ENCODE assay signal across 23 mouse cellular contexts in the genomic region with DNA sequence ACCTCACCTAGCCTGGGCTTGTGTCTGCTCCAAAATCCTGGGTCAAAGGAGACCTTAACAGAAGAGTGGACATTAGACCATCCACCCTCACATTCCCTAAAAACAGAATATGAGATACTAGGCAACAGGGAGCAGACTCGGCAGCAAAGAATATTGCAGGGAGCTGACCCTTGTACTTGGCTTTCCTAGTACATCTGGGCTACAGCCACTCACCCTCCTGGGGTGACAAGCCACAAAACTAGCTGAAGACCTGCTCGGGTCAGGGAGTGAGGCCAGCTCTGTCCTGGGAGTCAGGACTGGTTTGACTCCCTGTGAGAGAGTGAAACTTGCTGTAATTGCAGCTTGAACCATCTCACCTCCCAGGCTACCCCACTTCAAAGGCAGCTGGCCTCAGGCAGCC. TPM values are rescaled to one million over a fixed set of nuclear protein-coding genes. Genes with fewer than 3 reads are reported as not detected.
A peak's percentile ranks its signal among the peaks of the same experiment; 100 is the strongest.
DNase-seq lines count a peak whose midpoint lies in the region; ATAC-seq lines count a peak whose summit lies in the region.
"Had no signal": no experiment of that assay in that cellular context is flagged by ENCODE, and none has a peak within 500 bp of the region (broad histone marks: within the 10 kb centered on the region; RNA-seq: fewer than 3 reads in every experiment).

No protein-coding gene starts in this region.

- ATAC-seq in lung, embryonic 15.5 days (ENCODE audit: borderline replicate concordance, extremely low read depth, low FRiP score, low TSS enrichment): no peak
- ATAC-seq: forebrain, postnatal 0 days; hindbrain, postnatal 0 days had no signal

- no peak overlapping the region for H3K9ac ChIP-seq in lung, embryonic 15.5 days
- H3K9ac ChIP-seq: forebrain, embryonic 12.5 days; forebrain, postnatal 0 days; heart, embryonic 13.5 days; hindbrain, embryonic 12.5 days had no signal

- peak; percentile 85 for DNase-seq in heart, adult 11 months
- no peak for DNase-seq in heart, adult 9 months (ENCODE audit: low spot score in 2 of 2)
- DNase-seq in lung, postnatal 14 days: no peak
- DNase-seq in limb, embryonic 10.5 days (ENCODE audit: low spot score): no peak
- DNase-seq in kidney, adult 18-20 months: no peak
- DNase-seq in kidney, adult 9 months: no peak
- DNase-seq: adrenal gland, postnatal 14 days; cerebellum, adult 11-12 months; cerebellum, adult 9-10 months; cerebellum, postnatal 25 days; forebrain, postnatal 0 days; gastrocnemius, postnatal 14 days; heart, postnatal 36 days had no signal

- H3K4me1 ChIP-seq in lung, embryonic 15.5 days: peaks cover 51% of the 10 kb centered on the region
- H3K4me1 ChIP-seq in limb, embryonic 10.5 days: peaks cover 52% of the 10 kb centered on the region

- no peaks in the 10 kb centered on the region for H3K9me3 ChIP-seq in lung, embryonic 15.5 days
- H3K9me3 ChIP-seq in limb, embryonic 10.5 days (replicated peaks): no peaks in the 10 kb centered on the region
- H3K9me3 ChIP-seq: forebrain, embryonic 12.5 days; heart, embryonic 13.5 days; hindbrain, embryonic 12.5 days had no signal

- H3K4me2 ChIP-seq in lung, embryonic 15.5 days: no peak overlapping the region
- H3K4me2 ChIP-seq: forebrain, embryonic 12.5 days; heart, embryonic 13.5 days; hindbrain, embryonic 12.5 days had no signal

- no peak overlapping the region for H3K4me3 ChIP-seq in lung, embryonic 15.5 days
- H3K4me3 ChIP-seq in limb, embryonic 10.5 days: no peak overlapping the region
- H3K4me3 ChIP-seq: forebrain, embryonic 12.5 days; heart, embryonic 13.5 days; hindbrain, embryonic 12.5 days had no signal

- WGBS in lung, embryonic 15.5 days: 46% methylated on average over 2 of the region's 2 CpGs
- 34% methylated on average over 2 of the region's 2 CpGs for WGBS in limb, embryonic 10.5 days

- H3K27ac ChIP-seq in lung, embryonic 15.5 days: peak overlapping the region; percentile 65
- peak overlapping the region; percentile 15; the same call in 1 of the 2 replicates for H3K27ac ChIP-seq in limb, embryonic 10.5 days
- H3K27ac ChIP-seq: forebrain, embryonic 12.5 days; heart, embryonic 13.5 days; hindbrain, embryonic 12.5 days; hindbrain, postnatal 0 days had no signal

- no peaks in the 10 kb centered on the region for H3K27me3 ChIP-seq in lung, embryonic 15.5 days
- H3K27me3 ChIP-seq in limb, embryonic 10.5 days (ENCODE audit: low read depth, poor library complexity, severe bottlenecking): peaks cover 5% of the 10 kb centered on the region; the same call in 1 of the 2 replicates
- H3K27me3 ChIP-seq: heart, embryonic 13.5 days; hindbrain, embryonic 12.5 days had no signal

- H3K36me3 ChIP-seq in lung, embryonic 15.5 days: no peaks in the 10 kb centered on the region
- no peaks in the 10 kb centered on the region for H3K36me3 ChIP-seq in limb, embryonic 10.5 days
- H3K36me3 ChIP-seq: forebrain, embryonic 12.5 days; heart, embryonic 13.5 days; hindbrain, embryonic 12.5 days had no signal

RNA-seq across cellular contexts. Expression of gene Notch1, which starts 23.1 kb away (rescaled TPM):
- polyA plus RNA-seq in lung, embryonic 15.5 days (2015; fragmentation: Nextera tagmentation; extraction: Ambion mirVana): 22.1 and 23.9 TPM in 2 replicates
- polyA plus RNA-seq in limb, embryonic 10.5 days (2016; fragmentation: Nextera tagmentation; extraction: Ambion mirVana): 8.5 and 11.8 TPM in 2 replicates

RNA-seq across cellular contexts. Expression of gene Egfl7, which starts 40.3 kb away (rescaled TPM):
- 339 and 341 TPM in 2 replicates for polyA plus RNA-seq in lung, embryonic 15.5 days (2015; fragmentation: Nextera tagmentation; extraction: Ambion mirVana)
- polyA plus RNA-seq in limb, embryonic 10.5 days (2016; fragmentation: Nextera tagmentation; extraction: Ambion mirVana): 96.5 and 97.2 TPM in 2 replicates

RNA-seq across cellular contexts. Expression of gene Gm20532, which starts 46.9 kb away (rescaled TPM):
- not detected in 2 replicates for polyA plus RNA-seq in lung, embryonic 15.5 days (2015; fragmentation: Nextera tagmentation; extraction: Ambion mirVana)
- polyA plus RNA-seq in limb, embryonic 10.5 days (2016; fragmentation: Nextera tagmentation; extraction: Ambion mirVana): not detected in 2 replicates
- polyA plus RNA-seq: C2C12; cortical plate, adult 2 months; embryonic facial prominence, embryonic 14.5 days; forebrain, embryonic 12.5 days; forebrain, postnatal 0 days; gonadal fat pad, adult 2 months; heart, embryonic 13.5 days; heart, postnatal 0 days; hindbrain, embryonic 12.5 days; hindbrain, postnatal 0 days had no signal
